Mouse (Mus musculus): ENCODE data around the gene Eml4. TPM values are rescaled to one million over a fixed set of nuclear protein-coding genes. Genes with fewer than 3 reads are reported as not detected.

Eml4 gene
- total and polyA plus RNA-seq, 3 experiments: 38.2 to 75.6 (median 60.1) TPM

GRCm38 (mm10) chr17:83499692-83500091 lies 149.0 kb downstream of the Eml4 start:
- Histone ChIP-seq H3K4me1 (ENCODE audit: control insufficient read depth in 1 of 2, insufficient read depth in 2 of 2) (no peaks in the 10 kb centered on the region), H3K36me3 (replicated peaks in 1 of 2; ENCODE audit: control insufficient read depth in 1 of 2, insufficient read depth in 1 of 2, low read length in 1 of 2) (peaks cover 29 to 70% of the 10 kb centered on the region in 2 experiments), H3K9ac (ENCODE audit: insufficient read depth, low read depth) (no peak overlapping the region), H3K4me2 (ENCODE audit: insufficient read depth, low read depth, poor library complexity, severe bottlenecking) (no peak overlapping the region), H3K27ac (ENCODE audit: insufficient read depth, low read depth) (no peak overlapping the region), H3K27me3 (replicated peaks) (no peaks in the 10 kb centered on the region), H3K79me2 (replicated peaks; ENCODE audit: control insufficient read depth, extremely low read depth, insufficient read depth, poor library complexity, severe bottlenecking) (no peaks in the 10 kb centered on the region), H3K9me3 (replicated peaks; ENCODE audit: low read length) (peaks cover 16% of the 10 kb centered on the region), H3K4me3 (replicated peaks in 1 of 3; ENCODE audit: low read depth in 2 of 3, low read length in 2 of 3, poor library complexity in 1 of 3) (no peak overlapping the region)
- in situ Hi-C loops (cut with MboI; ENCODE audit: low pct_ligation_motif_present, low pct_unique_long_range_greater_than_20kb, low sequenced_read_pairs): loop anchor here (10.0 kb wide), 1 partner anchor 225 kb away; no protein-coding TSS in a partner anchor
- dilution Hi-C loops (cut with MboI; ENCODE audit: extremely low pct_ligation_motif_present, extremely low pct_unique_long_range_greater_than_20kb, low sequenced_read_pairs): no loop called here
- no peak for TF ChIP-seq JUN (IDR thresholded peaks at IDR 0.05; ENCODE audit: insufficient read depth, low read depth, low read length)
- TF ChIP-seq JUND (conservative IDR thresholded peaks at IDR 0.05; ENCODE audit: low read depth, low read length): no peak
- TF ChIP-seq MAFK (IDR thresholded peaks at IDR 0.05; ENCODE audit: insufficient replicate concordance, low read length): no peak
- no peak for TF ChIP-seq PAX5 (IDR thresholded peaks at IDR 0.05; ENCODE audit: low read length)
- TF ChIP-seq IRF4 (IDR thresholded peaks at IDR 0.05; ENCODE audit: low read depth, low read length): no peak
- no peak for TF ChIP-seq TBP (conservative IDR thresholded peaks at IDR 0.05; ENCODE audit: low read depth, low read length)
- no peak for TF ChIP-seq GABPA (IDR thresholded peaks at IDR 0.05; ENCODE audit: insufficient replicate concordance, low read depth, low read length)
- no peak for TF ChIP-seq ELF1 (IDR thresholded peaks at IDR 0.05; ENCODE audit: low read depth, low read length)
- no peak for TF ChIP-seq MAX (IDR thresholded peaks at IDR 0.05; ENCODE audit: low read length)
- no peak for TF ChIP-seq MXI1 (IDR thresholded peaks at IDR 0.05; ENCODE audit: low read depth, low read length)
- no peak for TF ChIP-seq NELFE (IDR thresholded peaks at IDR 0.05; ENCODE audit: low read depth, low read length)
- TF ChIP-seq MAZ (IDR thresholded peaks at IDR 0.05; ENCODE audit: low read depth, low read length): no peak
- DNase-seq (ENCODE audit: extremely low read depth): no peak

- no peak overlapping the region for H3K9ac ChIP-seq (ENCODE audit: insufficient read depth, low read depth)
- H3K36me3 ChIP-seq (replicated peaks in 1 of 2; ENCODE audit: control insufficient read depth in 1 of 2, insufficient read depth in 1 of 2, low read length in 1 of 2): peaks cover 29 to 77% of the 10 kb centered on the region in 2 experiments
- H3K9me3 ChIP-seq (replicated peaks; ENCODE audit: low read length): no peaks in the 10 kb centered on the region
- no peak for DNase-seq (ENCODE audit: extremely low read depth)
- no peaks in the 10 kb centered on the region for H3K27me3 ChIP-seq (replicated peaks)
- no peak overlapping the region for H3K27ac ChIP-seq (ENCODE audit: insufficient read depth, low read depth)
- in situ Hi-C loops (cut with MboI; ENCODE audit: low pct_ligation_motif_present, low pct_unique_long_range_greater_than_20kb, low sequenced_read_pairs) (loop anchor here (10.0 kb wide), 1 partner anchor 229 kb away; no protein-coding TSS in a partner anchor), dilution Hi-C loops (cut with MboI; ENCODE audit: extremely low pct_ligation_motif_present, extremely low pct_unique_long_range_greater_than_20kb, low sequenced_read_pairs) (no loop called here)
- no peaks in the 10 kb centered on the region for H3K4me1 ChIP-seq (ENCODE audit: control insufficient read depth in 1 of 2, insufficient read depth in 2 of 2)
- peaks cover 11% of the 10 kb centered on the region for H3K79me2 ChIP-seq (replicated peaks; ENCODE audit: control insufficient read depth, extremely low read depth, insufficient read depth, poor library complexity, severe bottlenecking)
- H3K4me2 ChIP-seq (ENCODE audit: insufficient read depth, low read depth, poor library complexity, severe bottlenecking): no peak overlapping the region
- no peak overlapping the region for H3K4me3 ChIP-seq (replicated peaks in 1 of 3; ENCODE audit: low read depth in 2 of 3, low read length in 2 of 3, poor library complexity in 1 of 3)
- TF ChIP-seq MAFK (IDR thresholded peaks at IDR 0.05; ENCODE audit: insufficient replicate concordance, low read length) (no peak), NRF1 (IDR thresholded peaks at IDR 0.05; ENCODE audit: low read depth, low read length) (no peak), ETS1 (conservative IDR thresholded peaks at IDR 0.05; ENCODE audit: low read depth, low read length) (no peak), E2F4 (IDR thresholded peaks at IDR 0.05; ENCODE audit: insufficient replicate concordance, low read depth, low read length) (no peak), BHLHE40 (IDR thresholded peaks at IDR 0.05; ENCODE audit: low read depth, low read length) (no peak), MXI1 (IDR thresholded peaks at IDR 0.05; ENCODE audit: low read depth, low read length) (no peak), ELF1 (IDR thresholded peaks at IDR 0.05; ENCODE audit: low read depth, low read length) (no peak), PAX5 (IDR thresholded peaks at IDR 0.05; ENCODE audit: low read length) (no peak)
Observed at GRCm38 (mm10) chr17:83503693-83504092, 153.0 kb downstream of the Eml4 start.
